Mouse (Mus musculus) forebrain, embryonic 13.5 days (tissue): Measurements from ENCODE around the gene Eln. TPM values are rescaled to one million over a fixed set of nuclear protein-coding genes. Genes with fewer than 3 reads are reported as not detected.

Experiments used
- ATAC-seq: fragments of 200-750 bp; cut with Nextera tagmentation; 2 replicates; pipeline ENCODE4 v1.8.0; 2017
- H3K27ac ChIP-seq: fragments of 300-500 bp; sonication (generic); 2 replicates; pipeline ENCODE4 v1.5.1; 2015; ENCODE audit warnings: inconsistent platforms, mild to moderate bottlenecking, moderate library complexity
- H3K27me3 ChIP-seq: fragments of 300-500 bp; sonication (generic); 2 replicates; pipeline ENCODE4 v1.6.1; 2015; ENCODE audit warnings: mild to moderate bottlenecking, inconsistent platforms
- H3K36me3 ChIP-seq: fragments of 300-500 bp; sonication (generic); 2 replicates; pipeline ENCODE4 v1.6.1; 2015; ENCODE audit warnings: mild to moderate bottlenecking, inconsistent platforms; ENCODE audit not compliant: poor library complexity, severe bottlenecking
- H3K4me1 ChIP-seq: fragments of 300-500 bp; sonication (generic); 2 replicates; pipeline ENCODE4 v1.6.1; 2015; ENCODE audit warnings: inconsistent platforms
- H3K4me2 ChIP-seq: fragments of 300-500 bp; sonication (generic); 2 replicates; pipeline ENCODE4 v1.6.1; 2015; ENCODE audit warnings: inconsistent platforms, mild to moderate bottlenecking, moderate library complexity
- H3K4me3 ChIP-seq: fragments of 300-500 bp; sonication (generic); 2 replicates; pipeline ENCODE4 v1.5.1; 2015; ENCODE audit warnings: mild to moderate bottlenecking, inconsistent platforms
- H3K9ac ChIP-seq: fragments of 300-500 bp; sonication (generic); 2 replicates; pipeline ENCODE4 v1.6.1; 2015; ENCODE audit warnings: mild to moderate bottlenecking, inconsistent platforms
- H3K9me3 ChIP-seq: fragments of 300-500 bp; sonication (generic); replicated peaks from 2 replicates; pipeline ENCODE4 v1.6.1; 2016; ENCODE audit warnings: inconsistent platforms
- WGBS: fragments of 180-500 bp; shearing (Covaris S2); methylation state at CpG from one replicate; pipeline ENCODE4 v1.1.7; 2015; 5-methylcytosine and 5-hydroxymethylcytosine counted together
- polyA plus RNA-seq: library from polyadenylated mRNA; unstranded; fragments of >200 nt; fragmentation: Nextera tagmentation; extraction: Ambion mirVana; gene quantifications from 2 replicates; pipeline ENCODE4 v1.2.1, GENCODE M21; 2015

Gene Eln
- polyA plus RNA-seq, 1 experiment from 2014 or later = 3.4 TPM

DNA sequence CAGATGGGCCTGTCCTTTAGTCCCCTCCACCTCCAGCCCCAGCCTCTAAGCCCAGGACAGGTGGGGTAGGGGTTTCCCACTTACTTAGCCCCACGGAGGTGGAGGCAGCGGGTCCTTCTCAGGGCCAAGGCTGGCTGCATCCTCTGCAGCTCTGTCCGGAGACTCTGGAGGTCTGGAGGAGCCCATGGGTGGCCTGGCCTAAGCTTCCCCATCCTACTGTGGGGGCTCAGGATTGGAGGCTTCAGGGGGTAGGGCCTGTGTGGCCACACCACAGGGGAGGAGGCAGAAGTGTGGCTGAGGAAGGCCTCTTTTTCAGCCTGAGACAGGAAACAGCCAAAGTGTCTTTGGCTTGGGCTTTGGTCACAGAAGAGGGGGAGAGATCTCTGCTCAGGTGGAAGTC is 69.1 kb downstream of the Eln start:
- Histone ChIP-seq H3K9me3 (no peaks in the 10 kb centered on the region), H3K36me3 (peaks cover 31% of the 10 kb centered on the region), H3K4me3 (no peak overlapping the region), H3K4me2 (no peak overlapping the region), H3K27me3 (no peaks in the 10 kb centered on the region), H3K9ac (no peak overlapping the region), H3K27ac (no peak overlapping the region), H3K4me1 (peaks cover 27% of the 10 kb centered on the region)
- 79% methylated on average over 3 of the region's 3 CpGs for WGBS
- ATAC-seq = no peak

DNA sequence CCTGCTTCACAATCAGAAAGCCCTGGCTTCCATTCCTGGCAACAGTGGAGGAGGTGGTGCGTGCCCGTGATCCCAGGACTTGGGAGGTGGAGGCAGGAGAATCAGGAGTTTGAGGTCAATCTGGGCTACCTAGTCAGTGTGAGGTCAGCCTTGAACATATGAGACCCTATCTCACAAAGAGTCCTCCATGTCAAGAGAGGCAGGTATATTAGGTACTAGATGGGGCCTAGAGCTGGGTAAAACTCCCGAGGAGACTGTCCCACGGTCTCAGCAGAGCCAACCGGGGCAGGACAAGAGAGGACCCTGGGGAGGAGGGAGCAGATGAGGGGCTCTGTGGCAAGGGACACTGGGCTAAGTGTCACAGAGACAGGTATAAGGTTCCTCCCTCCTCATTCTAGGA is 69.6 kb downstream of the Eln start:
- Histone ChIP-seq H3K36me3 (peaks cover 31% of the 10 kb centered on the region), H3K4me2 (no peak overlapping the region), H3K27me3 (no peaks in the 10 kb centered on the region), H3K9ac (no peak overlapping the region), H3K9me3 (no peaks in the 10 kb centered on the region), H3K4me3 (no peak overlapping the region), H3K4me1 (peaks cover 27% of the 10 kb centered on the region), H3K27ac (no peak overlapping the region)
- WGBS = 81% methylated on average over 5 of the region's 5 CpGs
- ATAC-seq = no peak

DNA sequence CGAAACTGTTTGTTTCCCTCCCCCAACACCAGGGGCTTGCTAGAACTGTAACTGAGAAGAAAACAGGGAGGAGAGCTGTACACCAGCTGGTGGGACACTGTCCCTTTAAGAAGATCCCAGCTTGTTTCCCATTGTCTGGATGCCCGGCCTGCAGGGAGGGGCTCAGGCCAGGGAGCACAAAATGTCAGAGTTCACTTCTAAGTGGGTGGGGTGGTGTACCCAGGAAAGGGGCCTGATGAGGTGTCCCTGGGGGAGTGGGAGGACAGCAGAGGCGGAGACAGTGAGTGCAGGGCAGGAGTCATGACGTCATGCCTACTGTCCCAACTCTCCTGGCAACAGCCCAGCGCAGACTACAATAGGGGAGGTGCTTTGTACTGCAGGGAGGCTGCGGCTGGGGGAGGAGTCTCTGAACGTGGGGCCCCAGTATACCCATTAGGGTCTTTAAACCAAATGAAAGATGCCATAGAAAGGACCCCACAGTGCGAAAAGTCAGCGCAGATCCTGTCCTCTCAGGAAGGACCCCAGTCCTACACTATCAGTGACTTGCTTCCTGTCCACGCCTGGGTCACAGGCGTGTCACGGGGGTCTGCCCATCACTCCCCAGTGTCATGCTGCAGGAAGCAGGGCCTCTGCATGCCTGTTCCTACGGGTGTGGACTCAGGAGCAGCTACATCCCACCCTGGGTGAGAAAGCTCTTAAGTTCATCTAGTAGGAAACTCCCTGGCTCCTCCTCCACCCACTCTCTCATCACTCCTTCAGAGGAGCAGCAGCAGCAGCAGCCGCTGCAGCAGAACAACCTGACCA is 71.0 kb downstream of the Eln start:
- 4% methylated on average over 14 of the region's 14 CpGs for WGBS
- peak overlapping the region; percentile 30 for H3K4me3 ChIP-seq
- H3K27me3 ChIP-seq = no peaks in the 10 kb centered on the region
- peak overlapping the region; percentile 61 for H3K9ac ChIP-seq
- H3K9me3 ChIP-seq = no peaks in the 10 kb centered on the region
- H3K27ac ChIP-seq = peak overlapping the region; percentile 85
- H3K4me2 ChIP-seq = peak overlapping the region; percentile 64
- peak; percentile 81 for ATAC-seq
- peaks cover 33% of the 10 kb centered on the region for H3K4me1 ChIP-seq
- peaks cover 40% of the 10 kb centered on the region for H3K36me3 ChIP-seq

DNA sequence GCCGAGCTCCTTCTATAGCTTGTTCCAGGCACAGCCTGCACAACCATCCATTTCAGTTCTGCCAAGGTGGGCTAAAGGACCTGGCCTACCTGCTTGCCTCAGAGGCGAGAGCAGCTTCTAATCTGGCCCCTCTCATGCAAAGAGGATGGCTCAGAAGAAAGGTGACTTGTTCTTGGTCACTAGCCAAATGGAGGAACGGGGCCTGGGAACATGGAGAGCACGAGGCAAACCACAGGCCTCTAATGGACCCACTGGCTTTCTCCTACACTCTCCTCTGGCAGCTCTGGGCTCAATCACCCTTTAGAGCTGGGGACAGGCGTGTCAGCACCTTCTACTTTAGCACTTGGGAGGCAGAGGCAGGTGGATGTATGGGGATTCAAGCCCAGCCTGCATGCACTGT is 72.1 kb downstream of the Eln start:
- Histone ChIP-seq H3K4me2 (no peak overlapping the region), H3K36me3 (peaks cover 36% of the 10 kb centered on the region), H3K27me3 (no peaks in the 10 kb centered on the region), H3K27ac (no peak overlapping the region), H3K4me1 (peaks cover 33% of the 10 kb centered on the region), H3K9ac (peak overlapping the region; percentile 61; the same call in 1 of the 2 replicates), H3K9me3 (no peaks in the 10 kb centered on the region), H3K4me3 (no peak overlapping the region)
- no peak for ATAC-seq
- 65% methylated on average over 5 of the region's 5 CpGs for WGBS

DNA sequence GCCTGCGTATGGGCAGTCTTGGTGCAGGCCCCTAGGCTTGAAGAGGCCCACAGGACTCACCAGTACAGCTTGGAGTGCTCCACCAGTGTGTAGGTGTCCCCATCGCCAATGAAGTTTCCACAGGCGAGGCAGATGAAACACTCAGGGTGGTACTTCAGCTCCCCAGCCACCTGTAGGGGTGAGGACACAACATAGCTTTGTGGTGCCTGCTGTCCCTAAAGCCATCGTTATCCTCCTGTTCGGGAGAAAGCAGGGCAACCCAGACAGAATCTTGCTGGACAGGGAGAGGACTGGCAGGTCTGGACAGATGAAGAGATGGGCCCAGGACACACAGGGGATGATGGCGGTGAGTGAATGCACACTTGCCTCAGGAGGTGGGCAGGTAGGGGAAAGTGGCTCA is 74.5 kb downstream of the Eln start:
- Histone ChIP-seq H3K4me1 (peaks cover 33% of the 10 kb centered on the region), H3K27ac (no peak overlapping the region), H3K4me3 (no peak overlapping the region), H3K36me3 (peaks cover 47% of the 10 kb centered on the region), H3K27me3 (no peaks in the 10 kb centered on the region), H3K9me3 (no peaks in the 10 kb centered on the region), H3K9ac (no peak overlapping the region), H3K4me2 (no peak overlapping the region)
- ATAC-seq = no peak
- 88% methylated on average over 6 of the region's 6 CpGs for WGBS

DNA sequence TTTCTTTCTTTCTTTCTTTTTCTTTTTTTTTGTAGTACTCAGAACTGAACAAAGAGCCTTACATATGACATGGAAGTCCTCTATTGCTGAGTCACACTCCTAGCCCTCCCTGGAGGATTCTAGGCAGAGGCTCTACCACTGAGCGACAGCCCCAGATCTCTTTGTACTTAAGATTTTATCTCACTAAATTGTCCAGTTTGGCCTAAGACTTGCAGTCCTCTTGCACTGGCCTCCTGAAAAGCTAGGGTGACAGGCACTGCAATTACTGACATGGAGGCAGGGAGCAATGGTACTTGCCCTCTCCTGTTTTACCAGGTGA is 75.0 kb downstream of the Eln start:
- Histone ChIP-seq H3K4me2 (no peak overlapping the region), H3K9ac (no peak overlapping the region), H3K4me1 (peaks cover 30% of the 10 kb centered on the region), H3K9me3 (no peaks in the 10 kb centered on the region), H3K27me3 (no peaks in the 10 kb centered on the region), H3K27ac (peak overlapping the region; percentile 66), H3K36me3 (peaks cover 49% of the 10 kb centered on the region), H3K4me3 (no peak overlapping the region)
- no peak for ATAC-seq
- 91% methylated on average over 1 of the region's 1 CpGs for WGBS

DNA sequence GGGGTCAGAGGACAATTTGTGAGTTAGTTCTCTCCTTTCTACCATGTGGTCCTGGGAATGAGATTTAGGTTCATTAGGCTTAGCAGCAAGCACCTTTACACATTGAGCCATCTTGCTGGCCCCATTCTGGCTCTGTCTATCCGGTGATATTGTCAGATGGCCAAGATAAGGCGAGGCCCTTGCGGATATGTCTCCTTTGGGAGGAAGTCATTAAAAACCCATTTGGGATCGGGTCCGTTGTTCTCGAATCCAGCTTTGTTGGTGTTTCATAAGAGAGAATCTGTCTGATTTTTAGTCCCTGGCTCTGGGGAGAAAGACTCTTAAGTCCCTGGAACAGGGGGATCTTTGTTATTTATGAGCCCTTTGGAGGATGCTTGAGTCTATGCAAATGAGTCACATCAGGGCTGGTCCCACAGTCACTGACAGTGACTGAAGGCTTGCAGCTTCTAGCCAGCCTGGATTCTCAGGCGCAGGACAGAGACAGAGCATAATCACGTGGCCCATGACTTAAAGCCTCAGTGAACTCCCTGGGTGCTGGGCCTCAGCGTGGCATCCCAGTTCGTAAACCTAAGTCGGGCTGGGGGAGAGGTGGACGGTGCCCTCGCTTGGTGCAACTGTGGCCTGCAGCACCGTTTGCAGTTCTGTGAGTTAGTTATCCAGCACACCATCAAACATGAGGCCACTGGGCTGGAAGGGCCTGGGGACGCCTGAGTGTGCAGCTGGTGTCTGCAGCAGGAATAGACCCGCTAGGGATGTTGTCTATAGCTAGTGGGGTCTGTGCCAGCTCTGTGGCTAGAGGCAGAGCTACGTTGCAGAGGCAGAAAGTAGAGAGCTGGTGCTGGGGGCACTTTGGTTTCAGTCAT is 75.6 kb downstream of the Eln start:
- H3K9me3 ChIP-seq = no peaks in the 10 kb centered on the region
- H3K27ac ChIP-seq = peak overlapping the region; percentile 66
- 64% methylated on average over 17 of the region's 17 CpGs for WGBS
- peaks cover 24% of the 10 kb centered on the region for H3K4me1 ChIP-seq
- peaks cover 55% of the 10 kb centered on the region for H3K36me3 ChIP-seq
- no peak for ATAC-seq
- no peak overlapping the region for H3K9ac ChIP-seq
- no peak overlapping the region for H3K4me3 ChIP-seq
- no peaks in the 10 kb centered on the region for H3K27me3 ChIP-seq
- H3K4me2 ChIP-seq = no peak overlapping the region

DNA sequence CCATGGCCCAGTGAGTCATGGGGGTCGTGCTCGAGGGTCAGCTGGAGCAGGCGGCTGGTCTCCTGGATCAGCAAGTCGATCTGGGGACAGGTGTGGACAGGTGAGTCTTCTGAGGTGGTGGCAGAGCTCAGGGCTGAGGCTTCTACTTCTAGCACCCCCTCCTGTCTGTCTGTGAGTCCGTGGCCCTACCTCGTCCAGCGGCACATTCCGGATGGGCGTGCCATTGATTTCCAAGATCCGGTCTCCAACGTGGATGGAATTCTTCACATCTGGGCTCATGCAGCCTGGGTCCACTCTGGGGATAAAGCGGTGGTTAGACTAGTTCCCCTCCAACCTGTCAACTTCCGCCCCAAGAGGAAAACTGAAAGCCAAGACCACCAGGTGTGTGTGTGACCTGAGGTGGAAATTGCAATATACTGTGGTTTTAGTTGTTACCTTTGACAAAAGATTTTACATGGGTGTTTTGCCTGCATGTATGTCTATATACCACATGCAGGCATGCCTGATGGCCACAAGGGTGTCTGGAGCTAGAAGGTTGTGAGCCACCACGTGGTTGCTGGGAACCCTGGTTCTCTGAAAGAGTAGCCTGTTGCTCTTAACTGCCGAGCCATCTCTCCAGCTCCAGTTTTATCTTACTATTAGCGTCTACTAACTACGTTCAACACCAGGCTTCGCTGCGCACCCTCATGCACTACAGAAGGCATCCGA is 78.0 kb downstream of the Eln start:
- WGBS = 79% methylated on average over 20 of the region's 20 CpGs
- Histone ChIP-seq H3K27me3 (no peaks in the 10 kb centered on the region), H3K36me3 (peaks cover 78% of the 10 kb centered on the region), H3K4me1 (0 out of 2 replicates have a peak, but pooled peaks cover 6% of the 10 kb centered on the region), H3K9me3 (no peaks in the 10 kb centered on the region), H3K9ac (no peak overlapping the region), H3K4me3 (no peak overlapping the region), H3K27ac (no peak overlapping the region), H3K4me2 (no peak overlapping the region)
- ATAC-seq = no peak

DNA sequence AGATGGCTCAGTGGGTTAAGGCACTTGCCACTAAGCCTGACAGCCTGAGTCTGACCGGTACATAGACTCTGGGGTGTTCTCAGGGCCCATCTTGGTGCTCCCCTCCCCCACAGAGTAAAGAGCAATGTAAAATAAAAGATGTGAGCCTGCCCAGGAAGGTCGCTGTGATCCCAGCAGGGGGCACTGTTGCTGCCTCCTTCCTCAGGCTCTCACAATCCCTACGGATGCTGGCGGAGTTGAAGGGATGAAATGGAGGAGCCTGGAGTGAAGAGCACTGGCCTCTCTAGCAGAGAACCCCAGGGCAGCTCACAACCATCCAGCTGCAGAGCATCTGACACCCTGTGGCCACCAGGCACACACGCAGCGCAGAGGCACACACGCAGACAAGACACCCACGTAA is 78.6 kb downstream of the Eln start:
- ATAC-seq = peak; percentile 51
- H3K27me3 ChIP-seq = no peaks in the 10 kb centered on the region
- WGBS = 28% methylated on average over 8 of the region's 8 CpGs
- 0 out of 2 replicates have a peak, but pooled peaks cover 6% of the 10 kb centered on the region for H3K4me1 ChIP-seq
- H3K4me3 ChIP-seq = no peak overlapping the region
- no peak overlapping the region for H3K27ac ChIP-seq
- no peak overlapping the region for H3K4me2 ChIP-seq
- no peaks in the 10 kb centered on the region for H3K9me3 ChIP-seq
- no peak overlapping the region for H3K9ac ChIP-seq
- peaks cover 85% of the 10 kb centered on the region for H3K36me3 ChIP-seq

DNA sequence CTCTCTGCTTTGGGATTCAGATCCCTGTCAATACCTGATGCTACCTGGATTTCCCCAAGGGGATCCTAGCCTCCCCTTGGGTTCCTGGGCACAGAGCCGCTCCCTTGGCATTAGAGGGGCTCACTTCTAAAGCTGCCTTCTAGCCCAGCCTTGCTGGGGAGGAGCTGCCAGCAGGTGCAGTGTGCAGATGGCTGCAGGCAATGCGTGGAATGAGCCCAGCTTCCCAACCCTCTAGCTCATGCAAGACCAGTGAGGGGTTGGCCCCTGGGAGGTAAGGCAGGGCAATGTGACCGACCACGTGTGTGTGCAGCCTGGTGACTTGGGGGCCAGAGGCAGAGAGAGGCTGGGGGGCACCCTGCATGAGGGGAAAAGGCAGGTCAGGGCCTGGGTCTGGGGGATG is 90.4 kb downstream of the Eln start:
- no peaks in the 10 kb centered on the region for H3K9me3 ChIP-seq

More for the DNA sequence above, 90.4 kb downstream of the Eln start:
- ATAC-seq = no peak
- no peak overlapping the region for H3K27ac ChIP-seq
- no peak overlapping the region for H3K4me2 ChIP-seq
- no peak overlapping the region for H3K4me3 ChIP-seq
- 83% methylated on average over 4 of the region's 4 CpGs for WGBS
- H3K27me3 ChIP-seq = no peaks in the 10 kb centered on the region
- peaks cover 6% of the 10 kb centered on the region for H3K4me1 ChIP-seq
- no peak overlapping the region for H3K9ac ChIP-seq
- peaks cover 55% of the 10 kb centered on the region for H3K36me3 ChIP-seq
